Mouse (Mus musculus) gastrocnemius, postnatal 14 days (tissue): ENCODE measurements at regions not wholly inside any gene's neighbourhood (a gene's known extent, or its start where the extent isn't known, plus 50 kb on each side); places are given as distances from the start of the nearest gene placed in this dataset.
"Not testable (repeated sequence)": the region's sequence is repeated elsewhere in the genome, so short reads cannot be mapped to it uniquely, and the experiment has no call there.

Experiments
- DNase-seq: peaks from one replicate; pipeline ENCODE4 v3.0.0; 2021; ENCODE audit warnings: mixed read lengths
- intact Hi-C: fragments of 180-260 bp; cut with DNase I; formaldehyde crosslinking; loops from one replicate; pipeline ENCODE4 v1.15.1; 2025; ENCODE audit warnings: low total_unique reads

GRCm38 (mm10) chr12:49084505-49084904 is 298.0 kb upstream of the Foxg1 start:
- DNase-seq: no peak
- intact Hi-C loops: no loop called here

- DNase-seq: no peak
These were observed 296.4 kb upstream of the Foxg1 start for GRCm38 (mm10) chr12:49086076-49086475.

DNA sequence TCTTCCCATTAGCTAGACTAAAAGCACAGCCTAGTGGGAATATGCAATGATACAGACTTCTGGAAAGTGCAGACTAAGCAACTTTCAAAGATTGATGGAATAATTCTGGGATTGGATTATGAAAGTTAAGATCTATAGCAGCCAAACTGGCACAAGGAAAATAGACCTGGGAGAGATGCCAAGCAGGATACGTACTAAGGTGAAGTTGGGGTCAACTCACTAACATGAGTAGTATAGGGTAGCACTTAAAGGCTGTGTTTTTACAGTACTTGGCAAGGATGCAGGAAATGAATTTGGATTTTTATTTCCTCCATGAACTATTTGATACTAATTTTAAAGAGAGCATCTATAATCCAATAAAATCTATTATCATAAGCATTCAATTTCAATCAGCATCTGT is 292.3 kb upstream of the Foxg1 start:
- intact Hi-C loops: no loop called here
- DNase-seq: no peak

More at GRCm38 (mm10) chr12:49086076-49086475, 296.4 kb upstream of the Foxg1 start:
- intact Hi-C loops: no loop called here

- no peak for DNase-seq
- intact Hi-C loops: no loop called here
These were observed 276.5 kb upstream of the Foxg1 start for GRCm38 (mm10) chr12:49105931-49106330.

- peak; percentile 5 for DNase-seq
- intact Hi-C loops: no loop called here
These were observed 275.8 kb upstream of the Foxg1 start for GRCm38 (mm10) chr12:49106399-49107382.

DNA sequence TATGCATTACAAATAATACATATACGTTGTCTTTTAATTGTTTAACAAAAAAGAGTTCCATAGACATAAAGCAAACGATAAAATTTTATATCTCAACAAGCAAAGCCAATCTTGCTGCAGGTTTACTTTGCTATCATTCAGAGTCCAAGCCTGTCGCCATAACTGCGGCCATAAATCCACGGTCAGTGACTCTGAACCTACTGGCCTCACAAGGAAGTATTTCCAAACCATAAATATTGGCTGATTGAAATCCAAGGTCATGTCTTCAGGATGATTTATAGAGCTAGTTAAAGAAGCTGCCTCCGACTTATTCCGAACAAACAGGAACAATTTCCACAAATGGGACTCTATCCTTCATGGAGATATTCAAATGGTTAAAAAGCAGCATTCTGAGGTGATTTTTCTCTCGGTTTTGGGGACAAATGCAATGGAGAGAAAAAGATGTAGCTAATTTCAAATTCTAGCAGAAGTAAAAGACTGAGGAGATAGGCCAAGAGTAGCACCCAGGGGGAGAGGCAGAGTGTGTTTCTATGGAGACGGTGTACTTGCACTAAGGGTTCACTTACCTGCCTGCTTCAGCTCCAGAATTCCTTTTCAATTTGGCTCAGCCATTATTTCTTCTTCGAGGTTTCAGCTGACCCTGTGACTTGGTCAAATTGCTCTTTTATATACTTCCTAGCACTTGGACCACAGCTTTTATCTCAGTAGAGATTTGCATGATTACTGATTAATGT is 274.9 kb upstream of the Foxg1 start:
- intact Hi-C loops: no loop called here
- no peak for DNase-seq

- intact Hi-C loops, DNase-seq: not testable (repeated sequence)
These were observed 251.4 kb upstream of the Foxg1 start for GRCm38 (mm10) chr12:49131093-49131492.

GRCm38 (mm10) chr12:49170097-49170496 is 212.4 kb upstream of the Foxg1 start:
- no peak for DNase-seq
- intact Hi-C loops: no loop called here

DNA sequence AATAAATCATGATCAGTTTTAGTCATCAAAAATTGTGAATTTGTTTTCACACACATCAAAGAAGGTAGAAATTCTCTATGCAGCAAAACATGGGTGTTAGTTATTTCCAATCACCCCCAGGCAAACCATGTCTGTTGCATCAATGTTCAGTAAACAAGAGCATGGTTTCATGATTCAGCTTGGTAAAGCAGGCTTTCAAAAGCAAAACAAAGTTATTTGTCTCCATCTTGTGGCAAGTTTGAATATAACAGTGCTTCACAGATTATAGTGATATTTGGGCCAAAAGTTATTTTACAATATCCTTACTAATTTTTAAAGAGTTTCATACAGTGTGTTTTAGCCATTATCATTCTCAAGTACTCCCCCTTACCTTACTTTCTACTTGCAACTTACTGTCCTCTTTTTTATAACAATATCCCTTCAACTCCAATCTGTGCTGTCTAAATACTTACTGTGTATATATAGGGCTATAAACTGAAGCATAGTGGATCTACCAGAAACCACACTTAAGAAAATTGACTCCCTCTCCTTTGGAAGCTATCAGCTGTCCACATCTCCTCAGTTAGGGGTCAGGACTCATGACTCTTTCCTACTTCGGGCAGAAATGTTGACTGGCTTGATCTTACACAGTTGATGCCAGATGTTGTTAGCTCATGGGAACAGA is 211.3 kb upstream of the Foxg1 start:
- DNase-seq: no peak
- intact Hi-C loops: no loop called here

- intact Hi-C loops: no loop called here
- DNase-seq: no peak
These were observed 191.1 kb upstream of the Foxg1 start for GRCm38 (mm10) chr12:49191348-49191747.

DNA sequence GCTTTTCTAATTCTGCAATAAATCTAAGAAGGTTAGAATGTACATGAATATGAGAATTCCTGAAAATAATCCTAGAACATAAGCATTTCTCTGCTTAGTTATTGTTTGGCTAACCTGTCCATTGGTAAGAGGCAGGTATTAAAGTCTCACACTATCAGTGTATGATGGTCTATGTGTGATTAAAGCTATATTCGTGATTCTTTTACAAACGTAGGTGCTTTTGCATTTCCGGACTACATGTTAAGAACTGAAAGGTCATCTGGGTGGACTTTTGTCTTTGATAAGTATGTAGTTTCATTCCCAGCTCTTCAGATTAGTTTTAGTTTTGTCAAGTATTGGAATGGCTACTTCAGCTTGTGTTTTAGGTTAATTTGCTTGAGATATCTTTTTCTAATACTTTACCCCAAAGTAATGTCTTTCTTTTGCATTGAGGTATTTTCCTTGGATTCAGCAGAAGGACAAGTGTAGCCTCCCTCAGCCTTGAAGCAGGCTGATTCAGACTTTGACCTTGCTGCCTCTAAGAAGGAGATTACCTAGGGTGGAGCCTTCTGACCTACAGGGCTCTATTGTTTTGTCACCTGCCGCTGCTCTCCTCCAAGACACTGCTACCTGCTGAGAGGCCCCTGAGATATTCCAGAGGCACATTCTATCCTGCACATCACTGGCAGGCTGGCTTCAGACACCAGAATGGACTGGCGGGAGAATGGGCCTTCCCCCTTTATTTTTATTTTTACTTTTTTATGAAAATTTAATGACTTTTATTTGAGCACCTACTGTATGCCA is 148.7 kb upstream of the Foxg1 start:
- intact Hi-C loops: no loop called here
- no peak for DNase-seq
